Mouse (Mus musculus): ENCODE measurements at regions not wholly inside any gene's neighbourhood (a gene's known extent, or its start where the extent isn't known, plus 50 kb on each side); places are given as distances from the start of the nearest gene placed in this dataset.
"Not testable (repeated sequence)": the region's sequence is repeated elsewhere in the genome, so short reads cannot be mapped to it uniquely, and the experiment has no call there.

GRCm38 (mm10) chr8:15670722-15671121, 624.8 kb upstream of the BB014433 start:
- in situ Hi-C loops (cut with MboI, MseI): no loop called here

- in situ Hi-C loops (cut with MboI, MseI): no loop called here
Observed at GRCm38 (mm10) chr8:15670298-15670697, 624.4 kb upstream of the BB014433 start.

- in situ Hi-C loops (cut with MboI, MseI): no loop called here
Observed at GRCm38 (mm10) chr8:15669515-15669914, 623.6 kb upstream of the BB014433 start.

DNA sequence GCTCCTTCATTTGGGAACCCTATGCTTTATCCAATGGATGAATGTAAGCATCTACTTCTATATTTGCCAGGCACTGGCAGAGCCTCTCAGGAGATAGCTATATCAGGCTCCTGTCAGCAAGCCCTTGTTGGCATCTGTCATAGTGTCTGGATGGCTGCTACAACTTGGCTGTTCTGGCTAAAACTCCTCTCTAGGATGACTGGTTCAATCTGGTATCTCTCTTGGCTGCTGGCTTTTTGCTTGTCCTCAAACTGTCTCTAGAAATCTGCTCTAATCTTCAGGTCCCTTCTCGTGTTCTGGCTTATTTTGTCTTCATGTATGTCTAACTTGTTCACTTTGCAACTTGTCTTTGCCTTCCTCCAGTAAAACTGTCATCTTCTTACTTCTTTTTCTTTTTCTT, 614.7 kb upstream of the BB014433 start:
- in situ Hi-C loops (cut with MboI, MseI): no loop called here

DNA sequence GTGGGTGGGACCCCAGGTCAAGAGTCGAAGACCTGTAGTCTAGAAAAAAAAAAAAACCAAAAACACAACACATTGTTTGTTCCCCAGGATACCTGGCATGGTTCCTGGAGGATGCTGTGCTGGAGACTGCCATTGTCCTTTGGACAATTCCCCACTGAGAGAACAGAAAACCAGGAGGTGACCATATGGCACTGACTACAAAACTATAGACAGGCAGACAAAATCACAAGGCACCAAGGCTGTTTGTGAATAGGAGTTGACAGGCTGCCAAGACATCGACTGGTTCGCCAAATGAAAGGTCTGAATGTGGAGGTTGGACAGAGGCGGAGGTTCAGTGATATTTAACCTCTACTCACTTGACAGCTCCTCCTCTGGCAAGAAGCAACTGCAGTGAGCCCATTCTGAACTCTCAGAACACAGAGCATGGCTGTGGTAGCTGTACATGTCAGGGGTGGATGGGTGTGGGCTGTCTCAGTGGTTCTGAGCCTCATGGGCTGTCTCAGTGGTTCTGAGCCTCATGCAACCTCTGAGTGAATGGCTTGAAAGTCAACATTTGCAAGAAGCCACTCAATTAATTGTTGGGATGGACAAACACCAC, 589.0 kb upstream of the BB014433 start:
- in situ Hi-C loops (cut with MboI, MseI): no loop called here

GRCm38 (mm10) chr8:15628584-15628983, 582.7 kb upstream of the BB014433 start:
- in situ Hi-C loops (cut with MboI, MseI): no loop called here

- in situ Hi-C loops (cut with MboI, MseI): not testable (repeated sequence)
Observed at GRCm38 (mm10) chr8:15623602-15624392, 577.9 kb upstream of the BB014433 start.

GRCm38 (mm10) chr8:15610217-15610616, 564.3 kb upstream of the BB014433 start:
- in situ Hi-C loops (cut with MboI, MseI): no loop called here

DNA sequence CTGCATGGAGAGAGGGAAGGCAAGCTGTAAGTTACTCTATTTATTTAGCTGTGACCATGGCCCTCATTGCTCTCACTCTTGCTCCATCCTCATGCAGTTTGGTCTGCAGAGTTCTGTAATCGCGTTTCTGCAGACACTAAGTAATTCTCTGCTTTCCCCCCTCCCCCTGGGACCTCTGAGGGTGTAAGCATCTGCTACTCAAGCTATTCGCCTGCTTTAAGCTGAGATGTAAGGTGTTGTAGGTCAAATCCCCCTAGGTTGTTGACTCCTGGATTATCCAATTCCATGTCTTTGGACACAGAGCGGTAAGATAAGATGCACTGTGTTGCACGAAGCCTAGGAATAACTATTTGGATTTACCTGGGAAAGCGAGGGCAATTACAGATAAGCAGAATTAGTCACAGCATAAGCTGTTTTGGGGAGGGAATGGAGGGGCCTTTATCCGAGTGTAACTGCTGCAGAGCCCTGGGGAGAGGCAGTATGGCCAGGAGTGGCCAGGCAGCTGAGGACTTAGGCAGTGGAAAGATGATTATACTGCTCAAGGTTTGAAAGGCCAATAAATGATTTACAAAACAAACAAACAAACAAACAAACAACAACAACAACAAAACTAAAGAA, 561.8 kb upstream of the BB014433 start:
- in situ Hi-C loops (cut with MboI, MseI): no loop called here

DNA sequence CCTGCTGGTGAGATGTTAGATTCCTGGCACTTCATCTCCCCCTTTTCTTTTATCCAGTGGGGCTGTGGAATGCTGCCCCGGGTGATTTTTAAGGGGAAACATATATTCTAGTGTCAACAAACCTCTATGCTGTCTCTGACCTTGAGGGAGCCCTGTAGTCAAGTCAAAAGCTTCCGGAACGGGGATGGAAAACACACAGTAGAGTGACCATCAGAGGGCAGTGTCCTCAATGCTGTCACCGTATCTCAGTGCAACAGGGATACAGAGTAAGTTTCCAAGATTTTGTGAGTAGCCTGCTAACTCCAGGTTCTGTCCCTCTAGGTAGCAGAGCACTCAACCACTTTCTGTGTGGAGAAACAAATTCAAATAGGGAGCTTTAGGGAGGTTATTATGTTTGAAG, 555.7 kb upstream of the BB014433 start:
- in situ Hi-C loops (cut with MboI, MseI): no loop called here

DNA sequence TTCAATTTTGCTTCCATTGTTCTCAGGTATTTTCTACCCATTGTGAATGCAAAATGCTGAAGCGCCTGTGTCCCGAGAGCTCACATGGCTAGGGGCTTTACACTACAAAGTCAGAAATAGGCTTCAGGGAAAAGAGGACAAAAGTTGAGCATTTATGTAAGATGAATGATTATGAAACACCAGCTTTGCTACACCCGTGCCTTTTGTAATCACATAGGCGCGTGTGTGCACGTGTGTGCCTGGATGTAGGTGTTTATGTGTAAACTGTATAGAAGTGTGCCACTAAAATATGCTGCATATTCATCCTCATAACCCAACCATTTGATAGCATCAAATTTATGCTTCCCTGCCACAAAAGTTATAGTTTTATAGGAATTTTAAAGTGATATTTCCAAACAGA, 547.2 kb upstream of the BB014433 start:
- in situ Hi-C loops (cut with MboI, MseI): no loop called here

DNA sequence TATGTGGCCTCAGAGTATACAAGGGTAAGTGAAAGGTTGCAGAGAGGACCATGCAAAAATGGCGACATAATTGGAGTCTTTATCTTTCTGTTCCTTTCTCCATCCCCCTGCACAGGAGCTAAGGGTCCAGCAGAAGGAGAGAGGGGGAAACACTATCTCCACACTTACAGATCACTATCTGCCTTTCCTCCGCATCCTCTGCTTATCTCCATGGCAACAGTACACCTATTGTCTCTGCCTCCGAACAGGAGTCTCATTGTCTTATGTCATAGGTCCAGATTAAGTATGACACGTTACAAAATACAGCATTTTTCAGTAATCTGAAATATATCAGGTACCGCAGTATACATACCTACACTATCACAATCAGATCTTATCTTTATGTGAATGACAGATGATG, 537.9 kb upstream of the BB014433 start:
- in situ Hi-C loops (cut with MboI, MseI): no loop called here

GRCm38 (mm10) chr8:15570091-15570490, 524.2 kb upstream of the BB014433 start:
- in situ Hi-C loops (cut with MboI, MseI): no loop called here

- in situ Hi-C loops (cut with MboI, MseI): no loop called here
Observed at GRCm38 (mm10) chr8:15567742-15568141, 521.9 kb upstream of the BB014433 start.

DNA sequence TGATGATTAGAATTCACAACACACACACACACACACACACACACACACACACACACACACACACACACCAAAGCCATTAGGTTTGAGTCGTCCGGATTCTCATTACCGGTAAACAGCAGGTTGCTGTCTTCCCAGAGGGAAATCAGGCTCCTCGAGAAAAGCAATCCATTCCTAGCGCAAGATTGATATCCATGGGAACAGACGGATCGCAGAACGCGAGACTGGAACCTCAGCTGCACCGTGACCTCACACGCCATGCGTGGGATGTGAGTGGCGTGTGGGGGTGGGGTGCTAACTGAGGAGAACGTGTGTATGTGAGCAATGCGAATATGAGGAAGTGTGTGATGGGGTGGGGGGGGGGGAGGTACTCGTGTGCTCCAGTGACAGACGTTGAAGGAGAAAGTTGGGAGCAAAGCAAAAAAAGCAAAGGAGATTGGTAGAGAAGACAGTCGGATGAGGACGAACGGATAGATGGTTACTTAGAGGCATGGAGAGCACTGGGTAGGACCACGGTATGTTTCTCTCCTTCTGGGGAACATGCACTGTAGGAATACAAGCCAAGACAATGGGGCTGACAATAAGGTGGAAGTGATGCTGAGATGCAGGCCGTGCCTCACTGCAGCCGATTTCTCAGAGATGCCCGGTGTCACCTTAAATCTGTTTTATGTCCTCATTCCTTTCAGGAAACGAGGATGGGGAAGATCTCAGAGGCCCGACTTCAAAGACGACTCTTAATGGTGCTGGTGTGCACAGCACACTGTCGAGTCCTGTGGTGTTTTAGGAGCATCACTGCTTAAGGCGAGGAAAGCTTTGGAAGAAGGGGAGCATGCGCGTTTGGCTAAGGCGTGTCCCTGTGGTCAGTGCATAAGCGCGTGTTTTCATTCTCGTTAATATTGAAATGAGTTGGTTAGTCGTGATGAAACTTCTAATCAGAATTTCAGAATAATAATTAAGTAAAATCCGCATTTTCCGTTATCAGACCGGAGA, 516.7 kb upstream of the BB014433 start:
- in situ Hi-C loops (cut with MboI, MseI): no loop called here

- in situ Hi-C loops (cut with MboI, MseI): no loop called here
Observed at GRCm38 (mm10) chr8:15532027-15532426, 486.1 kb upstream of the BB014433 start.

DNA sequence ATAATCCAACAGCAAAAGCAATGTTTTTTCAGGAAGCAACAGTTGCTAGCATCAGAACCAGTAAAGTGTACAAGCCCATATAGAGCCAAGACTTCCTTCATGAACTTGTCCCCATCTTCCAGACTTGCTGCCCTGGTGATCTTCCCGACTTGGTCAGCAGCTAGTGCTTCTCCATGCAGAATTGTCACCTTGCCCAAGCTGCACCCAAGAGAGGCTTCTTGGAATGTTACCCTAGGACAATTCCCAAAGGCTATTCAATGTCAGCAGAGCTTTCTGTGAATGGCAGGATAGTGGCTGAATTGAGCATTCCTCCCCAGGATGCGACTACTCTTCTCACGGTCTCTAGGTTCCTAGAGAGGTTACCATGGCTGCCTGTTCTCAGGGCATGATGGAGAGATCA, 479.6 kb upstream of the BB014433 start:
- in situ Hi-C loops (cut with MboI, MseI): no loop called here

- in situ Hi-C loops (cut with MboI, MseI): not testable (repeated sequence)
Observed at GRCm38 (mm10) chr8:15519896-15520295, 474.0 kb upstream of the BB014433 start.

GRCm38 (mm10) chr8:15500973-15501372, 455.1 kb upstream of the BB014433 start:
- in situ Hi-C loops (cut with MboI, MseI): no loop called here

DNA sequence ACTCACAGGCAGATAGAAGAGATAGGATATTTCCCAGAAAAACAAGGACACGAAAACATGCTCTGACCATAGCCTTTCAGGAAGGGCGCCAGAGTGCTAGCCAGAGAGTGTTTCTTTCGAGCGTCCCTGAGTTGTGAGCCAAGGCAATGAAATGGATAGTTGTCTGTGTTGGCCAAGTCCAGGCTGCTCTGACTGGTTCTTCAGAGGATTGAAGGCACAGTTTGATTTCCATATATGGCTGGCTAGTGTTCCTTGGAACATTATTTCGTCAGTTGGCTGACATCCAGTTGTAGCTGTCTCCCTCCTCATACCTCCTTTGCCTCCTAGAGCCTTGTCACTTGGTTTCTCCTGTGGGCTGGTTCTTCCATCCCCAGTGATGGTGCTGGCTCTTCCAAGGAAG, 451.7 kb upstream of the BB014433 start:
- in situ Hi-C loops (cut with MboI, MseI): no loop called here

DNA sequence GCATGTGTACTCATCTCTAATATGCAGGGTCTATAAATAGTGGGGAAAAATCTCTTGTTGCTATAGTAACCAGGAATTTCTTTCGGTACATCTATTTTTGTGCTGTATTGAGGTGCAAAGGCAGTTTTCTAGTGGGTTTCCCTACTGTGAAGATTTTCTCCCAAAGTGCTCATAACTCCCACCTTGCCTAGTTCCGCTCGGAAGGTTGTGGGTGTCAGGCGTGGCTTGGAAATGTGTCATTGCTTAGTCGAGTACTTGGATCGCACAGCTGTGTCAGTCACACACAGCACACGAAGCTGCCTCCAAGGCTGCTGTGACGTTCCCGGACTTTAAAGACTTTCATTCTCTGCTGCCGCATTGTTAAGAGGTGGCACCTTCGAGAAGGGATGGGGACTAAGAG, 450.4 kb upstream of the BB014433 start:
- in situ Hi-C loops (cut with MboI, MseI): no loop called here

GRCm38 (mm10) chr8:15490774-15491173, 444.9 kb upstream of the BB014433 start:
- in situ Hi-C loops (cut with MboI, MseI): no loop called here
